Mouse (Mus musculus) layer of hippocampus, postnatal 36 days (tissue): ENCODE measurements around the gene Uggt2. TPM values are rescaled to one million over a fixed set of nuclear protein-coding genes. Genes with fewer than 3 reads are reported as not detected.

ENCODE experiments used
- total RNA-seq, 2 experiments: library from RNA; stranded (reverse); gene quantifications; 2 replicates each; pipeline ENCODE4 v1.2.3; 2021

Gene Uggt2
- total RNA-seq, 2 experiments from 2014 or later = 28.2 to 35.1 TPM

Other genes with a start within 250 kb of the Uggt2 start
- 100 to 1,000 TPM; 115 to 130 TPM for gene Dzip1, start 174.0 kb downstream of the Uggt2 start, total RNA-seq
- 10 to 100 TPM; 41.8 to 50.9 TPM for gene Dnajc3, start 161.5 kb downstream of the Uggt2 start, total RNA-seq
- 10 to 100 TPM; 61.4 to 70.5 TPM for gene Hs6st3, start 38.9 kb upstream of the Uggt2 start, total RNA-seq